Mouse (Mus musculus) granulocyte monocyte progenitor cell, adult 5-6 weeks (primary cell): ENCODE measurements at regions not wholly inside any gene's neighbourhood (a gene's known extent, or its start where the extent isn't known, plus 50 kb on each side); places are given as distances from the start of the nearest gene placed in this dataset.

ENCODE experiments used
- ATAC-seq: replicated peaks from 2 replicates; pipeline ENCODE4 v1.8.0; 2016; ENCODE audit warnings: mild to moderate bottlenecking, moderate TSS enrichment, inconsistent platforms; ENCODE audit not compliant: poor library complexity, severe bottlenecking

DNA sequence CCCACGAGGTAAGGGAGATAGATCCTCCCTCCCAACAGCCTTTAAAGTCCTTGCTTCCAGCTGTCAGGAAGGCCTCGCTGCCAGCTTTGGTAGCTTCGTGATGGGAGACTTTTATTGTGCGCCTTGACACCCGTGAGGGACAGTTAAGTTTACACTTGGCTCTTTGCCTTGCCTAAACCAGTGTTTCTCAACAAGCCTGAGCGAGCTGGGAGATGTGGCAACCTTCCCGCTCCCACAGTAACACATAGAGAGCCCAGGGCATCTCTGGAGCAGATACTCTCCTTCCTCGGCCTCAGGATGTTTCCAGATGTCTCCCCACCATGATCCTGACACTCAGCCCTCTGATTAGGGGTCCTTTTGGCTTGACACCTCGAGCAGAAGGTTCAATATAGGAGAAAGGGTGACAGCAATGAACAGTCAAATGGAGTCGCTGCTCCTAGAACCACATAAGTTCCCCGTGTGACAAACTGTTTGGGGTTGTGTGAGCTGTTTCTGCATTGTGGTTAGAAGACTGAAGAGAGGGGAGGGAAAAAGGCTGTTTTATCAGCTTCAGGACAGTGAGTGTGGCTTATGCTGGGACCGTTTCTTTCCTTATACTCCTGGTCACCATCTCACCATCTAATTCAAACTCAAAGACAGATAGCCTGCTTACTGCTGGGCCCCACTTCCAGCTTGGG, 129.1 kb upstream of the Rnaseh2b start:
- peak; percentile 83 for ATAC-seq

DNA sequence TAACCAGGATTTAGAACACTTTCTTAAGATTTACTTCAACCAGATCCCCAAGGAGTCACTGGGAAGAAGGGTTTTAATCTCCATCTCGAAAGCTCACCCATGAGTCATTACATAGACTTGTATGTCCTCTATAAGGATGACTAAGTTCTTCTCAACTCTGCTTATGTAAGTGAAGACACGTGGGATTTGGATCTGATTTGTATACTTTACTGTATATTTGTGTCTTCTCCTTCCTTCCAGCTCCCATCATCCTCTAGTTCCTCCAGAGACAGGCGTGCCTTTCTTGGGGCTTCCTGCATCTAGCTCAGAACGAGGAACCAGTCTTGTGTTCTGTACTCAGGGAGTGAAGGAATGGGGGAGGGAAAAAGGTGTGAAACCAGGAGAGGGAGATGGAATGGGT, 127.5 kb upstream of the Rnaseh2b start:
- no peak for ATAC-seq

DNA sequence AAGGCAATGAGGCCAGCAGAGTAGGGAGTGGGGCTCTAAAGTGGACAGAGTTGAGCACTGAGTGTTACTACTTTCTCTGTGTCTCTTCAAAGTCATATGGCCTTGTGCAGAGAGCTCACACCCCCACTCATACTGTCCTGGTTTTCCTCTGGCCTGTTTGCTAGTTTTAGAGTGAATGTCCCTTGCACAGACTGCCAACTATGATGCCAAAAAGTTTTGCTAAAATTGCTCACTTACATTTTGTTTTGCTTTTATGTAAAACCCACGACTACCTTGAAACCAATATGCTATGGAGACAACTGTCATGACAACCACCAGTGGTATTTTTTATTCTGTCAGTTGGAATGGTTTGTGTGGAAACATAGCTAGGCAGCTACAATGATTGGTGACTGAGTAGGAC, 126.4 kb upstream of the Rnaseh2b start:
- ATAC-seq = no peak

DNA sequence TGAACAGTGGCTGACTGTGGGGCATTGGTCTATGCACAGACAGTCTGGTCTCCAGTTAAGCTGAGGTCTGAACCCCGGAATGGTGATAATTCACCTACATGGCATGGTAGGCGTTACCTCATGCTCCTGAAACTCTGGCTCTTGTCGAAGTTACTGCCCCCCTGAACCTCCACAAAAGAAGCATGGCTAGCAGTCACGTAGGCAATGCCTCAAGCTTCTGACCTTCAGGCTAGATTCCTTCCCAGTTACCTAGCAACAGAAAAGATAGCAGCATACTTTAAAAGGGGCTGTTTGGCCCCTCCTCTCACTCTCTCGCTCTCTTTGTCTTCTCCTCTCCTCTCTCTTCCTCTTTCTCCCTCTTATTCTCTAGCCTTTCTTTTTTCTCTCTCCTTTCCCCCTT, 125.8 kb upstream of the Rnaseh2b start:
- ATAC-seq = no peak

DNA sequence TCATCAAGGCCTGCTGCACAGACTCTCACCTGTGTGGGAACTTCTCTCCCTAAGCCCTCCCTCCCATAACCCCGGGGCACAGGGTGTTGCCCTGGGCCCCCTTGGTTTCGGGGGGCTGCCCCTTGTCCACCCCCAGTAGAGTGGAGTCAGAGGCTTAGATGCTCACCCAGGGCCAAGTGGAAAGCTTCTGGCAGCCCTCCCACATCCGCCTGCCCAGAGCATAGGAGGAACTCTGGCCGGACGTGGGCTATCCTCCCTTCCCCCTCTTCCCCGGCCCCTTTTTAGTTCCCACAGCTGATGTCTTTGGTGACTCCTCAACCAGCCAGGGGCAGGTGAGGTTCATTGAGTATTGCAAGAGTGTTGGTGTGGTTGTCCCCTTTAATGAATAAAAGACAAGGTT, 125.3 kb upstream of the Rnaseh2b start:
- no peak for ATAC-seq

DNA sequence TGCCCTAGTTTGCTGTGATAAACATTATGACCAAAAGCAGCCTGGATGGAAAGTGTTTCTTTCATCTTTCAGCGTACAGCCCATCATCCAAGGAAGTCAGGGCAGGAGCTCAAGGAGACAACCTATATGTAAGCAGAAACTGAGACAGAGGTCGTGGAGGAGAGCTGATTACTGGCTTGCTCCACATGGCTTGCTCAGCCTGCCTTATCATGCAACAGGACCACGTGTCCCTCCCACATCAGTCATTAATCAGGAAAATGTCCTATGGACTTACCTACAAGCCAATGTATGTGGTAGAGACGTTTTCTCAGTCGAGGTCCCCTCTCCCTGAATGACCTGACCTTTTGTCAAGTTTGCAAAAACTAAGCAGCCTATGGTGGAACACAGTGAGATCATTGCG, 123.7 kb upstream of the Rnaseh2b start:
- no peak for ATAC-seq

DNA sequence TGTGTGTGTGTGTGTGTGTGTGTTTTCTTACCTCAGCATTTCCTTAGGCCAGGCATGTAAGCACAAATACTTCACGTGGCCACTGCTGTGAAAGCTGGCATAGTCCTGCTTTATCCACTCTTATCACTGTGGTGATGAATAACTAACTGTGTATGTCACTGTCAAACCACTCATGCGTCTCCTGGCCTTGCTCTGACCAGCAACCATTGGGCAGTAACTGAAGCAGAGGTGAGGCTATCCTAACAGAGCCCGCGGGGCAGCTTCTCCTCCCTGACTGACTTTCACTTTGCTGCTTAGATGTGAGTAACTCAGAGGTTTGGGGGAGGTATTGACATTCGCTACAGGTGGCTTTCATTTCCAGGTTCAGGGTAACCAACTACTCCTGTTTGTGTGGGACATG, 122.0 kb upstream of the Rnaseh2b start:
- no peak for ATAC-seq

DNA sequence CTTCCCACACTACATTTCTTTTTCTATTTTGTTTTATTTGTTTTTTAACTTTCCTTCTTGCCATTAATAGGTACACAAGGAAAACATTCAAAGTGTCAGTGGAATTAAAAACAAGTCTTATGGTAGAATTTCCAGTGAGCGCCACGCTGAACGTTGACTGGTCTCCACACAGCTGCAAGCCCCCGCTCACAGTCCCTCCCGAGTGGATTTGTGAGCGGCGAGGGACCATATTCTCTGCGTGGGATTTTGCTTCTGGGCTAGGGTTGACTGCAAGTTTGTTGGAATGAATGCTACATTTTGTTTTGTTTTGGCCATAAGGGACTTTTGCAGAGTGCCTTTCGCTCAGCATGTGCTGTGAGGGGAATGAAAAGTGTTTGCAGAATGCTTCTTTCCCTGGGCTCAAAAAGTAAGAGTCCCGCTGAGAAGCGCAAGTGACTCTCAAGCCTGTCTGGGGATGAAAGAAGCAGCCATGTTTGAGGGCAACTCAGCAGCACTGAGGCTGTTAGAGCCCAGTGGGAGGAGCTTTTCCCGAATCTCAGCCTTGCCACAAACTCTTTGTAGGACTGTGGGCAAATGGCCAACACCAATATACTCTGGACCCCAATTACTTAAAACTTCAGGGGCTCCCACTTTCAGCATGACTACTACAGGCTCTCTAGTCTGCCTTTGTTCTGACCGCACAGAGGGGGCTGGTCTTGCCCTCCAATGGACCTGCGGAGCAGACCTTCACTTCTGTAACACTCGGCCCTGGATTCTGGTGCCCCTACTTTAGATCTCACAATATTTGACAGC, 120.9 kb upstream of the Rnaseh2b start:
- ATAC-seq = no peak

DNA sequence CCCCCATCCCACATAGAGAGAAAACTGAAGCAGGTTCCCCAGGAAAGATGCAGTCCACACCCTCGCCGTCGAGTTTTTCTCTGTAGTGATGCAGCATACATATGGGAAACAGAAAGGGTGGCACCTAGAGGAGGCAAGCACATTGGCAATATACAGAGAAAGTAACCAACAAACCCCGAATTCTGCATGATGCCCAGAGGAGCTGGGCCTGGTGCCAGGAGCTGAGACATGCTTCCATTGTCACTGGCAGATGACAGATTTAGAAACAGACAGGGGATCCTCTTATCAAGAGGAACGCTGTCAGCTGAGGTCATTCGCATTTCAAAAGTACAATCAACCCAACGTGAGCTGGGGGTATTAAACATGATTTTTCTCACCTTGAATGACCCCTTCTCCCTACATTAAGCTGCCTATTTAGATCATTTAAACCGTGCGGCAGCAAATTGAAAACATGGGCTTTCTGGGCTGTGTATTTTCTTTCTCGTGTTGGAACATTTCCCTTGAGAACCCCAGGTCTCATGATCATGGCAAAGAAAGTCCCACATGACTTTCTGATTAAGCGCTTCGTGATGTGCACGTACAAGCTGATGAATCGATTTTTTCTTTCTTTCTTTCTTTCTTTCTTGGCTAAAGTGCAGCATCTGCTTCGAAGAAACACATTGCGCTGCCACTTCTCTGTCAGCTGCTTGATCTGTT, 118.4 kb upstream of the Rnaseh2b start:
- ATAC-seq = no peak

DNA sequence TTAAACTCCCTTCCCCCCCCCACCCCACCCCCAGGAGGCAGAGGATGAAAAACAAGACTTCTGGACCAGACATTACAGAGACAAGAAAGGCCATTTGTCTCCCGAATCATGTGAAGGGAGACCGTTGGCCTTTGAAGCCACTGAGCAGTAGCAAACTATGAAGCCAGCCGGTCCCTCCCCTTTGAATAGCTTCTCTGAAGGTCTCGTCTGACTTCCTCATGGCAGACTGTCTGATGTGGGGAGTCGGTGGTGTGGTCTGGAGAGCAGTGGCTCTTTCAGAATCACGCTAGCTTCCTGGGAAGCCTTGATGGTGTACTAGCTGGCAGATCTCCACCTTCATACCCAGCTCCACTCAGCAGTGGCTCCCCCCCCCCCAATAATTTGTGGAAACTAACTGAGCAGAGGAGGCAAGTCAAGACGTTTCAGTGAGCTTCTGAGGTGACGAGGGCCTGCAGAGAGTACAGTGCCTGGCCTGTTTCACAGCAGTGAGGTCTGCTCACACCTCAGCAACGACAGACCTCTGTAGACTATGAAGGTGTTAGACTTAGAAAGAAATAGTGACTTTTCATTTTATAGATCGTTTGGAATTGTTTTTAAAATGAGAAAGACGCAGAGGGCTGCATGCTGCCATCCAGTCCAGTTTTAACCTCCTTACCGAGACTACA, 116.9 kb upstream of the Rnaseh2b start:
- peak; percentile 59 for ATAC-seq

DNA sequence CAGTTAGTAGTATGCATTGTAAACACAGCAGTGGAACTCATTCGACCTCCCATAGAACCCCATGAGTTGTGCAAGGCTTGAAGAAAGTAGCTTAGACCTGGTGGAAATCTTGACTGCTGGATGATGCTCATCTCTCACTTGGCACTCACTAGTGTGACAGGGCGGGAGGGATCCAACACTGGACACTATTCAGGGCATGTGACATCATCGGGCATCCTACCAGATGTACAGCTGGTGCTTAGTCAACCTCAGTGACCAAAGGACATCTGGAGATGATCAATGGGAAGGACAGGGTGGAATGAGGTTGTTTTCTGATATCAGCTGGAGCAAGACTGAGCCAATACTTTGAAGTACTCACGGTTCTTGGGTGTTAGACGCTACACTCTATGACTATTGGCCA, 114.9 kb upstream of the Rnaseh2b start:
- ATAC-seq = no peak

DNA sequence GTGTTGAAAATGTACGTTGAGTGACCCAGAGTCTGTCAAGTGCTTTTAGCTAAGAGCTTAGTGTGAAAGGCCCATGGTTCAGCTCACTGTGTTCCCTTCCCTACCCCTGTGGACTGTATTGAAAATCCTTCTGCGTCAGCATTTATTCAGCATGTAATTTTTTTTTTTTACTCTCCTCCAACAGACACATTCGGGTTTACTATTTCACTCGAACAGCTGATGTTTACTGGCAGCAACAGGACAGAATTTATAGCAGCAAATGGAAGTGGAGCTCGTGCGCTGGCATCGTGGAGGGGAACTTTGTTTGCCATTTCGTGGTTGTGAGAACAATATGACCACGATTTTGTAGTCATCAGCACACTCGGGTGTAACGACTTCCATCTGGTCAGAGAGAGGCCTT, 105.0 kb upstream of the Rnaseh2b start:
- ATAC-seq = no peak

DNA sequence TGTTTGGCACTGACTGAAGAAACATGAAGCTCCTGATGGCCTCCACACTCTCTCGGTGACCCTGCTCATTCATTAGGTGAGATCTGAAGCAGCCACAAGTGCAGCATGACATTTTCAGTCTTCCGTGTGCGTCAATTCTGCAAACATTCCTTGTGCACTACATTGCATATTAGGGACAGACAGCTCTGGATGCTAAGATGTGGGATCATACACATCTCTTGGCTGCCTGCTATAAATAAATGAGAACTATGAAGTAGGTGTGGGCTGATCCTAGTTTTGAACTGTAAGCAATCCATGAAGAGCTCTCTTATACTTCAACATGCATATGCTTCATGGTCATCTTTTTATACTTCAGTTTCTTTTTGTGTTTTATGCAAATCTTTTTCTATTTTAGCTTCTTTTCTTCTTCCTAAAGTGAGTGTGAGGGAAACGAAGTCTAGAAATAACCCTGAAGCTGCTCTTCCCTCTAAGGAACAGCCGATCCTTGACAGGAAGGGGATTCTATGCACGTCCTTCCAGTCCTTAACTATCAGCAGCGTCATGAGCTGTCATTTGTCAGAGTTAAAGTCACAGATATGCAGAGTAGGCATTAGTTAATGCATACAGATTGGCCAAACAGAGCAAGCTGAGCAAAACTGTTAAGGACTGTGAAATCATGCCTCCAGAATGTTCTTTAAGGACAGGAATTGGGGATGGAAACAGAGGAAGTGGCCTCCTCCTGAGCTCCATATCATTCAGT, 104.1 kb upstream of the Rnaseh2b start:
- ATAC-seq = no peak

DNA sequence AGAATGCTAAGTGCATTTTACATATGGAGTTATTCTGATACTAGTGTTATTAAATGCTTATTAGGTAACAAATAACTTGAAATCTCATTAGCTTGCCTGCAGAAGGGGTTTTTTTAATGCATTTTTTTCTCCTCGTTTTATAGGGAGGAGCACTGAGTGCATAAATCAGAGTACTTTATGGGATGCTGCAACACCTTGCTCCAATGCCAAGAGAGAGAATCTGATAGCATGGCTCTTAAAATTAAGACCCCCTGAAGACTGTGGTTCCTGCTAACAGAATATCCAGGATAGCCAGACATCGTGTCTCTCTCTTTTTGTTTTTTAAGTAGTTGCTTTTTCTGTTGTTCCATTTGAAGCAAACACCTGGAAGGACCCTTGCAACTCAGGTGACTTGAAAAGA, 100.8 kb upstream of the Rnaseh2b start:
- no peak for ATAC-seq

DNA sequence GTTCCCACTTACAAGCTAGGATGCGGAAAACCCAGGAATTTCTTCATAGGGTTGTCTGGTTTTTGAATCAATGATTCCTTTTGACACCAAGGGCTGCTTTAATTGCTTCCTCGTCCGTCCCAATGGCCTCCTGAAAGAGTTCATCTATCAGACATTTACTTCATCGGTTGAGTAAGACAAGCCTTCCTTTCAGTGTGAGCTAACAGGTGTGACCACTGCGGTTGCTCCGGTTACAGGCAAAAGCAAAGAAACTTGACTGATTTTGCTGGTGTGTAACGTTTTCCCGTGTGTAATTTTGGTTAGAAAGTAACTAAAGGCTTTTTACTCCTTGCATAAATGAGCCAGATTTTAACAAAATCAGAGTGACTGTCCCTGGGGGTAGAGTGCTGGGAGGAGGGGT, 99.6 kb upstream of the Rnaseh2b start:
- ATAC-seq = no peak

DNA sequence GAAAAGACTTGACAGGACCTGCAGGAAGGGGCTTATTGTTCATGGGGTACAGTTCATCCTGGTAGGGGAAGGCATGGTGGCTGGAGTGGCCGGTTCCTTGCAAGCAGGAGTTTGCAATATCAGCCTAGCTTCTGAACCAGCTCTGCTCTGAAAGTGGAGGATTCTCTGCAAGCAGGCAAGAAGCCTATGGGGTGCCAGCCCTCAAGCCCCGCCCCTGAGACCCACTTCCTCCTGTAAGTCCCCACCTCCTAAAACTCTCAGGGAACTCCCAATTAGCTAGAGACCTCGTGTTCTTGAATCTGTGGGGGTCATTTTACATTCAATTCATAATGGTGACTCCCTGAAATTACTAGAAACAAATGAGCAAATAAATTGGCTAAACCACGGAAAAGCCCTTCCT, 99.0 kb upstream of the Rnaseh2b start:
- ATAC-seq = peak; percentile 20; the same call in 1 of the 2 replicates

DNA sequence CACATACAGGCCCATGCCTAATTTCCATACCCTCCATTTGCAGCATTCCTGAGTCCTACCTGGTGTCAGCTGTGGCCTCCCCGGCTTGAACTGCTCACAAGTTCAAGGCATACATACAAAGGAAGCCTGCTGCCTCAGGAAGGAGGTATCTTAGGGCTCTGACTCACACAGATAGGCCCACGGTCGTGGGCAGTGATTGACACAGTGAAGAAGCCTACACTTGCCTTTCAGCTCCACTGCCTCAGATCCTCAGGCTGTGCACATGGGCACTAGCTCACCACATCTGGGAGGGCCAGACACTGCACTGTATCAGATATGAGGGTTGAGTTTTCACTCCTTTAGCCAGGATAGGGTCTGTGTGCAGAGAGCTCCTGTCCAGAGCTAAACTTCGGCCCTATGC, 95.6 kb upstream of the Rnaseh2b start:
- no peak for ATAC-seq

DNA sequence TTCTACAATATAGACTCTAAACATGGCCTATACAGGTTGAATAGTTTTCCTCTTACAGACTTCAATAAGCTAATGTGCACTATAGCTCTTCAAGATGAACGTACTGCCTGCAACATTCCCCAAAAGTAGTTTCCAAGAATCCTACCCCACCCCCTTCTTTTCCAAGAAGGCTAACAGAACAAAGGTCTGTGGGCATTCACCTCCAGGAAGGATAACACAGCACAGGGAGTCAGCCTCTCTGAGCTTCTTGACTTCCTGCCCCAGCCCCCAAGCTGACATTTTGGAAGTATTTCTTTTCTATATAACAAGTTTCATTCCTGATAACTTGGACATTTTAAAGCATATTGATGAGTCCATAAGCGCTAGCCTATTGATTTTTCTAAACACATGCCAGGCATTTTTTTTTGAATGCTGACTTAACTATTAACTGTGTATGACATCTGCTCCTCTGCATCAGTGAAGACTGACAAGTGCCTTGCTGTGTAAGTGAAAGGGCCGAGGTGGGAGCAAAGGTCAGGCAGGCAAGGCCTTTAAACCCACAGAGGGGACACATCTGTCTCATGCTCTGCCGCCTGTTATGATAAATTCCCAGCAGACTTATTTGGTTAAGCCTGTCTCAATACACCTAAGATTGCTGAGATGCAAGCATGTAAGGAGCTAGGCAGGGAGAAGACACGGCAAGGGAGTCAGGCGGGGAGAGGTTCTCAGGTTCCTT, 93.8 kb upstream of the Rnaseh2b start:
- no peak for ATAC-seq

DNA sequence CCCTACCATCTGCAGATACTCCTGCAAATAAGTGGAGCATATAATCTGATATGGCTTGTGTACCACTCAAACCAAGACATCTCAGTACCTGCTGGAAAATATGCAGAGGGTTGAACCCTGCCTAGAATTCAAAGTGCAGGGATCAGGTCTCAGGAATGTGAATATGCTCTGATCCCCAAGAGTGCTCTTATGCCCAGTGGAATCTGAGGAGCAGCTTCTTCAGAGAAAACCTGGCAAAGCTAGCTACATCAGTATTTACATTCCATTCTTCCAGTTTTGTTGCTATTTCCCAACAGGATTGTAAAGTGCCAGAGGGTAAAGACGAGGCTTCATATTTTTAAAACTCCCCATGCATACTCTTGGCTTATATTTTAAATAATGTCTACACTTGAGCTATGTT, 77.3 kb upstream of the Rnaseh2b start:
- no peak for ATAC-seq

DNA sequence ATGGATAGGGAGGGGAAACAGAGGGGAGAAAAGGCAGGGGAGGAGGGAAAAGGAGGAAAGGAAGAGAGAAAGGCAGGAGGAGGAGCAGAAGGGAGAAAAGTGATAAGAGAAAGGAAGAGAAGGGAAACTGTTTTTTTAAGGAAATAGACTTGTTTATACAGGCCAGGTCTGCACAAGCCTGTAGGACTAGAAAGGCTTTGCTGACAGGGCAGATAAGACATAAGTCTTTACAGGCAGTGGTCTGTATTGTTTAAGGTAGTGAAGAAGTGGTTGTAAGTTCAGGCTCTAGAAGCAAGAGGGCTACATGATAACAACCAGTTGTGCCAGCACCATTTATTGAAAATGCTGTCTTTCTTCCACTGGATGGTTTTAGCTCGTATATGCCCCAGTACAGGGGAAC, 75.4 kb upstream of the Rnaseh2b start:
- ATAC-seq = no peak
